Mouse (Mus musculus): ENCODE results near the gene Tmcc3. TPM values are rescaled to one million over a fixed set of nuclear protein-coding genes. Genes with fewer than 3 reads are reported as not detected.
"Not testable (repeated sequence)": the region's sequence is repeated elsewhere in the genome, so short reads cannot be mapped to it uniquely, and the experiment has no call there.

Tmcc3 gene
- polyA plus RNA-seq, 1 experiment = 22.1 TPM

- Histone ChIP-seq H3K27ac (ENCODE audit: insufficient read depth, low read depth, low read length) (no peak overlapping the region), H3K4me3 (ENCODE audit: insufficient read depth, low read length) (no peak overlapping the region), H3K4me1 (ENCODE audit: control insufficient read depth, insufficient read depth, low read length) (peaks cover 16% of the 10 kb centered on the region)
- no peak for TF ChIP-seq CTCF (IDR thresholded peaks at IDR 0.05; ENCODE audit: low read depth, low read length)
- no peak for TF ChIP-seq POLR2A (IDR thresholded peaks at IDR 0.05; ENCODE audit: borderline replicate concordance, low read depth, low read length)
Measured at GRCm38 (mm10) chr10:94575958-94576357, 264.2 kb downstream of the Tmcc3 start.

GRCm38 (mm10) chr10:94578870-94579269, 267.1 kb downstream of the Tmcc3 start:
- TF ChIP-seq POLR2A (IDR thresholded peaks at IDR 0.05; ENCODE audit: borderline replicate concordance, low read depth, low read length) (no peak), CTCF (IDR thresholded peaks at IDR 0.05; ENCODE audit: low read depth, low read length) (no peak)
- H3K4me1 ChIP-seq (ENCODE audit: control insufficient read depth, insufficient read depth, low read length) = peaks cover 16% of the 10 kb centered on the region
- no peak overlapping the region for H3K4me3 ChIP-seq (ENCODE audit: insufficient read depth, low read length)
- no peak overlapping the region for H3K27ac ChIP-seq (ENCODE audit: insufficient read depth, low read depth, low read length)

GRCm38 (mm10) chr10:94581384-94581783, 269.6 kb downstream of the Tmcc3 start:
- Histone ChIP-seq H3K27ac (ENCODE audit: insufficient read depth, low read depth, low read length) (no peak overlapping the region), H3K4me1 (ENCODE audit: control insufficient read depth, insufficient read depth, low read length) (peaks cover 8% of the 10 kb centered on the region), H3K4me3 (ENCODE audit: insufficient read depth, low read length) (no peak overlapping the region)
- TF ChIP-seq POLR2A (IDR thresholded peaks at IDR 0.05; ENCODE audit: borderline replicate concordance, low read depth, low read length) (no peak), CTCF (IDR thresholded peaks at IDR 0.05; ENCODE audit: low read depth, low read length) (no peak)

- Histone ChIP-seq H3K4me1 (ENCODE audit: control insufficient read depth, insufficient read depth, low read length) (peaks cover 4% of the 10 kb centered on the region; the same call in 1 of the 2 replicates), H3K27ac (ENCODE audit: insufficient read depth, low read depth, low read length) (no peak overlapping the region), H3K4me3 (ENCODE audit: insufficient read depth, low read length) (no peak overlapping the region)
- TF ChIP-seq POLR2A (IDR thresholded peaks at IDR 0.05; ENCODE audit: borderline replicate concordance, low read depth, low read length) (no peak), CTCF (IDR thresholded peaks at IDR 0.05; ENCODE audit: low read depth, low read length) (no peak)
Measured at GRCm38 (mm10) chr10:94583714-94584113, 272.0 kb downstream of the Tmcc3 start.

- TF ChIP-seq POLR2A (IDR thresholded peaks at IDR 0.05; ENCODE audit: borderline replicate concordance, low read depth, low read length) (no peak), CTCF (IDR thresholded peaks at IDR 0.05; ENCODE audit: low read depth, low read length) (no peak)
- Histone ChIP-seq H3K4me1 (ENCODE audit: control insufficient read depth, insufficient read depth, low read length) (peaks cover 4% of the 10 kb centered on the region; the same call in 1 of the 2 replicates), H3K27ac (ENCODE audit: insufficient read depth, low read depth, low read length) (no peak overlapping the region), H3K4me3 (ENCODE audit: insufficient read depth, low read length) (no peak overlapping the region)
Measured at GRCm38 (mm10) chr10:94584851-94585359, 273.2 kb downstream of the Tmcc3 start.

- TF ChIP-seq POLR2A (IDR thresholded peaks at IDR 0.05; ENCODE audit: borderline replicate concordance, low read depth, low read length) = no peak
- no peak for TF ChIP-seq CTCF (IDR thresholded peaks at IDR 0.05; ENCODE audit: low read depth, low read length)
- Histone ChIP-seq H3K4me1 (ENCODE audit: control insufficient read depth, insufficient read depth, low read length) (peaks cover 4% of the 10 kb centered on the region; the same call in 1 of the 2 replicates), H3K27ac (ENCODE audit: insufficient read depth, low read depth, low read length) (no peak overlapping the region), H3K4me3 (ENCODE audit: insufficient read depth, low read length) (no peak overlapping the region)
Measured at GRCm38 (mm10) chr10:94585819-94586218, 274.1 kb downstream of the Tmcc3 start.

- Histone ChIP-seq H3K4me1 (ENCODE audit: control insufficient read depth, insufficient read depth, low read length) (peaks cover 4% of the 10 kb centered on the region; the same call in 1 of the 2 replicates), H3K4me3 (ENCODE audit: insufficient read depth, low read length) (no peak overlapping the region), H3K27ac (ENCODE audit: insufficient read depth, low read depth, low read length) (no peak overlapping the region)
- TF ChIP-seq POLR2A (IDR thresholded peaks at IDR 0.05; ENCODE audit: borderline replicate concordance, low read depth, low read length) = no peak
- TF ChIP-seq CTCF (IDR thresholded peaks at IDR 0.05; ENCODE audit: low read depth, low read length) = no peak
Measured at GRCm38 (mm10) chr10:94588976-94589375, 277.2 kb downstream of the Tmcc3 start.

GRCm38 (mm10) chr10:94595705-94596104, 284.0 kb downstream of the Tmcc3 start:
- H3K4me1 ChIP-seq (ENCODE audit: control insufficient read depth, insufficient read depth, low read length) = peaks cover 12% of the 10 kb centered on the region
- TF ChIP-seq CTCF (IDR thresholded peaks at IDR 0.05; ENCODE audit: low read depth, low read length) = no peak
- no peak for TF ChIP-seq POLR2A (IDR thresholded peaks at IDR 0.05; ENCODE audit: borderline replicate concordance, low read depth, low read length)
- H3K4me3 ChIP-seq (ENCODE audit: insufficient read depth, low read length) = no peak overlapping the region
- H3K27ac ChIP-seq (ENCODE audit: insufficient read depth, low read depth, low read length) = no peak overlapping the region

GRCm38 (mm10) chr10:94599846-94600245, 288.1 kb downstream of the Tmcc3 start:
- H3K27ac ChIP-seq (ENCODE audit: insufficient read depth, low read depth, low read length); H3K4me3 ChIP-seq (ENCODE audit: insufficient read depth, low read length): not testable (repeated sequence)
- peaks cover 19% of the 10 kb centered on the region for H3K4me1 ChIP-seq (ENCODE audit: control insufficient read depth, insufficient read depth, low read length)

GRCm38 (mm10) chr10:94601034-94601433, 289.3 kb downstream of the Tmcc3 start:
- Histone ChIP-seq H3K4me3 (ENCODE audit: insufficient read depth, low read length) (no peak overlapping the region), H3K4me1 (ENCODE audit: control insufficient read depth, insufficient read depth, low read length) (peaks cover 30% of the 10 kb centered on the region), H3K27ac (ENCODE audit: insufficient read depth, low read depth, low read length) (no peak overlapping the region)
- TF ChIP-seq POLR2A (IDR thresholded peaks at IDR 0.05; ENCODE audit: borderline replicate concordance, low read depth, low read length) (no peak), CTCF (IDR thresholded peaks at IDR 0.05; ENCODE audit: low read depth, low read length) (no peak)

GRCm38 (mm10) chr10:94605491-94605890, 293.7 kb downstream of the Tmcc3 start:
- TF ChIP-seq CTCF (IDR thresholded peaks at IDR 0.05; ENCODE audit: low read depth, low read length) (no peak), POLR2A (IDR thresholded peaks at IDR 0.05; ENCODE audit: borderline replicate concordance, low read depth, low read length) (no peak)
- H3K4me1 ChIP-seq (ENCODE audit: control insufficient read depth, insufficient read depth, low read length) = peaks cover 20% of the 10 kb centered on the region
- H3K27ac ChIP-seq (ENCODE audit: insufficient read depth, low read depth, low read length) = no peak overlapping the region
- H3K4me3 ChIP-seq (ENCODE audit: insufficient read depth, low read length) = no peak overlapping the region

Data from bone marrow macrophage, adult 2 months (primary cell).